Mouse (Mus musculus) kidney, postnatal 0 days (tissue): ENCODE measurements at regions not wholly inside any gene's neighbourhood (a gene's known extent, or its start where the extent isn't known, plus 50 kb on each side); places are given as distances from the start of the nearest gene placed in this dataset.

Experiments used
- ATAC-seq: fragments of 200-750 bp; cut with Nextera tagmentation; replicated peaks from 2 replicates; pipeline ENCODE4 v1.8.0; 2017; ENCODE audit warnings: low read depth, moderate number of reproducible peaks, moderate TSS enrichment, moderate library complexity; ENCODE audit not compliant: low FRiP score
- DNase-seq: peaks from one replicate; pipeline ENCODE4 v3.0.0-alpha.2; 2016; ENCODE audit warnings: low spot score
- H3K27ac ChIP-seq: fragments of 300-500 bp; sonication (generic); 2 replicates; pipeline ENCODE4 v1.5.1; 2014; ENCODE audit warnings: mild to moderate bottlenecking
- H3K27me3 ChIP-seq: fragments of 300-500 bp; sonication (generic); 2 replicates; pipeline ENCODE4 v1.6.1; 2014; ENCODE audit warnings: low read length, mixed read lengths; ENCODE audit not compliant: insufficient read depth
- H3K36me3 ChIP-seq: fragments of 300-500 bp; sonication (generic); 2 replicates; pipeline ENCODE4 v1.6.1; 2014; ENCODE audit warnings: low read length, mixed read lengths; ENCODE audit not compliant: insufficient read depth
- H3K4me1 ChIP-seq: fragments of 300-500 bp; sonication (generic); replicated peaks from 2 replicates; pipeline ENCODE4 v1.6.1; 2014; ENCODE audit warnings: antibody characterized with exemption, low read length, mixed read lengths; ENCODE audit not compliant: insufficient read depth
- H3K4me2 ChIP-seq: fragments of 300-500 bp; sonication (generic); 2 replicates; pipeline ENCODE4 v1.6.1; 2014; ENCODE audit warnings: mild to moderate bottlenecking, low read length, moderate library complexity, mixed read lengths
- H3K4me3 ChIP-seq: fragments of 300-500 bp; sonication (generic); replicated peaks from 2 replicates; pipeline ENCODE4 v1.5.1; 2014; ENCODE audit warnings: low read depth, low read length
- H3K9ac ChIP-seq: fragments of 300-500 bp; sonication (generic); 2 replicates; pipeline ENCODE4 v1.6.1; 2014; ENCODE audit warnings: low read depth, low read length
- H3K9me3 ChIP-seq: fragments of 300-500 bp; sonication (generic); replicated peaks from 2 replicates; pipeline ENCODE4 v1.6.1; 2016; ENCODE audit warnings: low read length, inconsistent platforms, mixed read lengths
- CTCF ChIP-seq: IDR thresholded peaks from 2 replicates; pipeline ENCODE4 v1.5.1; 2016; ENCODE audit warnings: antibody characterized with exemption, low read depth, mild to moderate bottlenecking, moderate library complexity
- WGBS: fragments of 180-500 bp; shearing (Covaris S2); extraction: QIAGEN DNeasy Blood & Tissue Kit; methylation state at CpG from one replicate; pipeline ENCODE4 v1.1.7; 2014; 5-methylcytosine and 5-hydroxymethylcytosine counted together

DNA sequence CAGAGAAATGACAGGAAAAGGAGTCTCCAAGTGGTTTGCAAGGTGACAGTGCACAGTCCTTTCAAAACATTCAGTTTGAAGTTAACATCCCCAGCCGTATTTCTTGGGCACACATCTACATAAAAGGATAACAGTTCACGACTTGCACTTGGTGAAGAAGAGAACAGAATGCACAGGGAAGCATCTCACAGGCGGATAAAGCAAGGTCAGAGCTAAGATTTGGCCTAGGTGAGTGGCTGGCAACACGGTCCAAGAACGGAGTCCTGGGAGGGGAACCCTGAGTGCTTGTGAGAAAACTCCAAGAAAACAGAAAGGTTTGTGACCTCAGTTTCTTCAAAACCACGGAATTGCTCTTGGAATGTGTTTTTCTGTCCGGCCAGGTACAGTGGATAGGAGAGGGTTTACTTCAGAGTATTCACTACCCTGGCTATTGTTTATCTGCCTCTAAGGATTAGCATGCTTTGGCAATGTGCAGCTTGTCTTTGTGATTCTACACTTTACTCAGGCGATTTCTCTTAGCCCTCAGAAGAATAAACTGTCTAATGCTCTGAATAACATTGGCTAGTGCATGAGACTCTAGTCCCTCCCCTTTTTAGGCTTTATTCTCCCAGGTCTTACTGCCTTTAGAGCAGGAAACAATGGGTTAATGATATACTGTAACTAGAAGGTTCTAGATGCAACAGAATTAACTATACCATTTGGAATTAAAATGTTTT, 73.4 kb upstream of the Chd2 start:
- Histone ChIP-seq H3K9ac (no peak overlapping the region; the same call in 1 of the 2 replicates), H3K9me3 (no peaks in the 10 kb centered on the region), H3K4me1 (peaks cover 3% of the 10 kb centered on the region), H3K4me3 (no peak overlapping the region), H3K4me2 (0 out of 2 replicates have a peak overlapping the region, but pooled peaks have one; percentile 21), H3K27ac (peak overlapping the region; percentile 99), H3K36me3 (no peaks in the 10 kb centered on the region), H3K27me3 (no peaks in the 10 kb centered on the region)
- no peak for ATAC-seq
- TF ChIP-seq CTCF, result no peak
- peak; percentile 42 for DNase-seq
- WGBS, result 55% methylated on average over 8 of the region's 8 CpGs

- DNase-seq, result peak; percentile 46
- WGBS, result 84% methylated on average over 4 of the region's 4 CpGs
- ATAC-seq, result no peak
These were observed 72.7 kb upstream of the Chd2 start for GRCm38 (mm10) chr7:73614341-73614740.

DNA sequence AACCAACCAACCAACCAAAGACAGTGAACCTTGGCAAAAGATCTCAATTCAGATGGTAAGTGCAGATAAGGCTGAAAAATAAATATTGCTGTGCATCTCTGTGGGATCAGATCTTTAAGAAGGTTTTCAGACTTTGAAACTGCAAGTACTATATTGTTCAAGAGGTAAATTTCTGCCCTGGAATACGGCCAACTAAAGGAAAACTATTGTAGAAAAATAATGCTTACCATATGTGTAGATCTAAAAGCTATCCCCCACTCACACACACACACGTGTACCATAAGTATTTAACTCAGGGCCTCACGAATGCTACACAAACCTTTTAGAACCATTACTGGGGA, 71.1 kb upstream of the Chd2 start:
- no peaks in the 10 kb centered on the region for H3K9me3 ChIP-seq
- H3K4me1 ChIP-seq, result peaks cover 3% of the 10 kb centered on the region
- DNase-seq (no peak), ATAC-seq (no peak)
- no peaks in the 10 kb centered on the region for H3K36me3 ChIP-seq
- no peak overlapping the region for H3K4me2 ChIP-seq
- no peak for TF ChIP-seq CTCF
- no peaks in the 10 kb centered on the region for H3K27me3 ChIP-seq
- H3K4me3 ChIP-seq, result no peak overlapping the region
- no peak overlapping the region for H3K9ac ChIP-seq
- no peak overlapping the region for H3K27ac ChIP-seq
- 61% methylated on average over 3 of the region's 3 CpGs for WGBS

More at GRCm38 (mm10) chr7:73614341-73614740, 72.7 kb upstream of the Chd2 start:
- peak overlapping the region; percentile 99; the same call in 1 of the 2 replicates for H3K27ac ChIP-seq
- TF ChIP-seq CTCF, result no peak
- no peaks in the 10 kb centered on the region for H3K27me3 ChIP-seq
- H3K4me3 ChIP-seq, result no peak overlapping the region
- H3K4me2 ChIP-seq, result no peak overlapping the region
- no peak overlapping the region; the same call in 1 of the 2 replicates for H3K9ac ChIP-seq
- no peaks in the 10 kb centered on the region for H3K36me3 ChIP-seq
- no peaks in the 10 kb centered on the region for H3K9me3 ChIP-seq
- peaks cover 3% of the 10 kb centered on the region for H3K4me1 ChIP-seq

GRCm38 (mm10) chr7:73611866-73612751, 70.5 kb upstream of the Chd2 start:
- 77% methylated on average over 12 of the region's 12 CpGs for WGBS
- no peak for TF ChIP-seq CTCF
- DNase-seq, result no peak
- Histone ChIP-seq H3K36me3 (no peaks in the 10 kb centered on the region), H3K27me3 (no peaks in the 10 kb centered on the region), H3K9me3 (no peaks in the 10 kb centered on the region), H3K4me1 (peaks cover 3% of the 10 kb centered on the region), H3K9ac (no peak overlapping the region), H3K4me2 (no peak overlapping the region), H3K4me3 (no peak overlapping the region), H3K27ac (no peak overlapping the region)
- no peak for ATAC-seq

DNA sequence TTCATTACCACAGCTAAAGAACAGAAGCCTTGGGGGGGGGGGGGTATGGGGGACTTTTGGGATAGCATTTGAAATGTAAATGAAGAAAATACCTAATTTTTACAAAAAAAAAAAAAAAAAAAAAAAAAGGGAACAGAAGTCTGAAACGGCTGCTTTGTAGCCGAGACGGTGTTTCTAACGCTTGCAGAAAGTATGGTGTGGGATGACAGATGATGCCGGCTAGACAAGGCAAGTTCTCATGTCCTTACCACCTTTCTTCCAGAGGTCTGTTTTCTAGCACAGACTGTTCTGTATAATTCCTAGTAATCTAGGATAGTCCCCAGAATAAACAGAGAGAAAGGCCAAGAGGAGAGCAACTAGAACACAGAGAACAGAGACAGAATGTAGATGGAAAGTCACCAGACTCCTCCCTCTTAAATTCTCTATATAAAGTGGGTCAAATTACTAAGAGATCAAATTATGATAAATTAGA, 67.2 kb upstream of the Chd2 start:
- peak overlapping the region; percentile 69 for H3K4me2 ChIP-seq
- TF ChIP-seq CTCF, result no peak

DNA sequence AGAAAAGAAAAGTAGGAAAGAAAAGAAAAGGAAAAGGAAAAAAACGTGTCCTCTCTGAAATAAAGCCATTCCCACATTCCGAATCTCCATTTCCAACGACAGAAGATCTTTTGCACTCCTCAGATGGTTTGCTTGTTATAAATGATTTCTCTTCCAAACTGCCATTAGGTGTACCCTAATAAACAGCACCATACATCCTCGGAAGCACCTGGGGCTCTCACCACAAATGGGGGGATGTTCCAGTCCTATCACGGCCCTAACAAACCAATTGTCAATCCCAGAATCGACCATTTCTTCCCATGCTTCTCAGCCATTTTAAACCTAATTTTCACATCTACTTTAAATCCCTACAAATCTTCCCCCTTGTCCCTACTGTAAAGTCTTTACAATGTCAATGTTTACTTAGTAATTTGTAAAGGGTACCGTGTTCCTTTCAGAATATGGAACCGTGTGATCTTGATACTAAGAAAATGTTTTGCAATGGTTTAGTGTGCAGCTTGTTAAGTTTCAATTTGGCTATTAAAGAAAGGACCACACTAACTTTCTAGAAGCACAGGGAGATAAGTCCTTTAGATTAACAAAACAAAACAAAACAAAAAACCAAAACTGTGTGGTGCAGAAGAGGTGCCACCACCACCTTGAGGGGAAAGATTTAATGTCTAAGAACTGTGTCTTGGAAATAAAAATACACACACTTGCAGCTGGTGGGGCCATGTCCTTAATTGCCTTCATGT, 66.6 kb upstream of the Chd2 start:
- 17% methylated on average over 8 of the region's 8 CpGs for WGBS
- no peaks in the 10 kb centered on the region for H3K36me3 ChIP-seq
- ATAC-seq (no peak), DNase-seq (peak; percentile 57)
- H3K4me3 ChIP-seq, result peak overlapping the region; percentile 31
- no peaks in the 10 kb centered on the region for H3K4me1 ChIP-seq
- peak overlapping the region; percentile 78 for H3K27ac ChIP-seq
- H3K27me3 ChIP-seq, result no peaks in the 10 kb centered on the region
- peak overlapping the region; percentile 63; the same call in 1 of the 2 replicates for H3K9ac ChIP-seq
- no peaks in the 10 kb centered on the region for H3K9me3 ChIP-seq
- TF ChIP-seq CTCF, result no peak
- peak overlapping the region; percentile 69 for H3K4me2 ChIP-seq

More for the DNA sequence above, 67.2 kb upstream of the Chd2 start:
- ATAC-seq, result no peak
- Histone ChIP-seq H3K27me3 (no peaks in the 10 kb centered on the region), H3K9ac (no peak overlapping the region), H3K4me3 (no peak overlapping the region), H3K9me3 (no peaks in the 10 kb centered on the region), H3K36me3 (no peaks in the 10 kb centered on the region), H3K27ac (peak overlapping the region; percentile 78), H3K4me1 (no peaks in the 10 kb centered on the region)
- peak; percentile 73 for DNase-seq
- 15% methylated on average over 5 of the region's 5 CpGs for WGBS
